Mouse (Mus musculus): ENCODE measurements around the gene Gm5592.
"Not testable (repeated sequence)": the region's sequence is repeated elsewhere in the genome, so short reads cannot be mapped to it uniquely, and the experiment has no call there.

Gm5592 gene

DNA sequence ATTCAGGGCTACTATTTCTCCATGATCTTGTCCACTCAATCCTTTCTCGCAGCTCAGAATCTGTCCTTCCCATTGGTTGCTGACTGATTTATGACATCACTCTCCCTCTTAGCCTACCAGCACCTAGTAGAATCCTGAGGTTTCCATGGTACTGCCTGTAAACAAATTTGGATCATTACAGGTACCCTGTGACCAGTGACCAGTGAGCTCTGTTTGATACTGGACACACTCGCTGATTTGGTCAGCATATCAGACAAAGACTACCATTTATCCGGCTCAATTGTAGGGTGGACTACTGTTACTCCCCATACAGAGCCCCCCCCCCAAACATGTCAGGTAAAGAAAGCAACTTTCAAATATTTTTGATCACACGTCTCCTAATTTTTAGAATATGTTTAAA, at the start of gene Gm5592:
Gene Gm5592, plus strand, starts transcription at position 301 of the 400 bp plus-strand sequence.
- DNase-seq (ENCODE audit: low read depth): not testable (repeated sequence)

DNA sequence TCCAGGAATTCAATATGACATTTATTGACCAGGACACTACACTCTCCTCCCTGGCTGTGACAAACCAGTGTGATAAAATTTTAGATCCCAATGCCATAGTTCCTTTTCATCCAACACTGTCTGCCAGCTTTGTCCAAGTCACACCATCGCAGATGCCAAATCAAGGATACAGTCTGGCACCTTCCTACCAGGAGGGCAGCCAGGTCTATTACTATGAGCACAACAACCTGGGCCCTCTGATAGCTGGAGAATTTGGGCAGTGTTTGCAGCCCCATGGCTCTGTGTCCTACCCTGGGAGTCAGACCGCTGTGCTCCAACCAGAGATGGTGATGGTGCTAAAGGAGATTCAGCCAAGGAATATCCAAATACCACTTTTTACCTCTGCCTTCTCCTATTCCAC, 2.2 kb downstream of the Gm5592 start:
- DNase-seq (ENCODE audit: low read depth): not testable (repeated sequence)

DNA sequence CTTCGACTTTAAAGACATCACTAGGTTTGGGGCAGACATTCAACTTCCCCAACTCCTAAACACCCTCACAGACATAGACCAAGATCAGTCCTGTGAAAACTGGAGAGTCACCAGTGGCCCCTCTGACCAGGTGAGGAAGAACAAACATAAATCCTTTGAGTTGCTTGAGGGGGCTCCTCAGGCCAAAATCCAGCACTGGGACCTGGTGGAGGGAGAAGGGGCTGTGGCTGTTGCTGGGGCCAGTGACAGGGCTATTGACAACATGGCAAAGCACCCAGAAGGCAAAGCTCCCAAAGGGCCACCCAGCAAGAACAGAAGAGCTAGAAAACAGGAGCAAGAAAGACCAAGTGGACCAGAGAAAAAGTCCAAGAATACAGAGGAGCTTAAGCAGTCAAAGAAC, 4.2 kb downstream of the Gm5592 start:
- DNase-seq (ENCODE audit: low read depth): not testable (repeated sequence)

DNA sequence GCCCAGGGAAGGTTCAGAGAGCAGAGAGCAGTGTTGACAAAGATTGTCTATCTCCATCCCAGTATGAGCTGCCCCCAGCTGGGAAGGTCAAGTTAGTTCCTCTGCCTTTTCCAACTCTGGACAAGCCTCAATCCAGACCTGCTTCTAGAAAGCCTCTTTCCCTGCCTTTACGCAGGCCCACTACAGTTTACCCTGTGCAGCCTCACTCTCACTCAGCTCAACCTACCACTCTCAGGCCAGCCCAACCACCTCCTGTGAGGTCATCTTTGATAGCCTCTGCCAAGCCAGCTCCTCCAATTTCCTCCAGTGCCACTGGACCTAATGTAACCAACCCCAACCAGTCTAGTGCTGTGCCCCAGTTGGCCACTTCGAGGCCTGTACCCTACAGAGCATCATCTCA, 4.9 kb downstream of the Gm5592 start:
- not testable (repeated sequence) for DNase-seq (ENCODE audit: low read depth)

DNA sequence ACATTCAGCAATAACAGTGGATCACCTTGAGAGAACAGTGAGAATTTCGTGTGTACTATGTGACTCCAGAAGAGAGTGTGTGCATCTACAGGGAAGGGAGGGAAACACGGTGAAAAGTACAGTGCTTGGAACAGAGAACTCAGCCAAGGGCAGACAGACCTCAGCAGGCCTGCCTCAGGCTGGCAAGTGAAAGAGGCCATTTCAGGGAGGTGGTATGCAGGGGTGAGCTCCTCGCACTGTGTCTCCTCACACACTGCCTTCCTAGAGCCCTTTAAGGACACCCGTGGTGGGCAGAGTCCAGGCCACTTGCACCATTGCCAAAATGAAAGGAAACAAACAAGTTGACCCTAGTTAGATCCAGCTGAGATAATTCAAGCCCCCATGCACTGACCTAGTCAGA, 40.0 kb downstream of the Gm5592 start:
- no peak for DNase-seq (ENCODE audit: low read depth)
